Mouse (Mus musculus): ENCODE data around the gene Sdc1.

The Sdc1 gene

GRCm38 (mm10) chr12:8781681-8782378 lies 10.7 kb downstream of the Sdc1 start:
- no peak for DNase-seq (ENCODE audit: low read depth, low spot score)

- no peak for DNase-seq (ENCODE audit: low read depth, low spot score)
Measured at GRCm38 (mm10) chr12:8782565-8782964, 11.4 kb downstream of the Sdc1 start.

- DNase-seq (ENCODE audit: low read depth, low spot score): no peak
Measured at GRCm38 (mm10) chr12:8784189-8784588, 13.1 kb downstream of the Sdc1 start.

GRCm38 (mm10) chr12:8786476-8786875 lies 15.4 kb downstream of the Sdc1 start:
- DNase-seq (ENCODE audit: low read depth, low spot score): no peak

- no peak for DNase-seq (ENCODE audit: low read depth, low spot score)
Measured at GRCm38 (mm10) chr12:8786984-8787730, 16.0 kb downstream of the Sdc1 start.

GRCm38 (mm10) chr12:8788469-8788868 lies 17.3 kb downstream of the Sdc1 start:
- DNase-seq (ENCODE audit: low read depth, low spot score): no peak

- no peak for DNase-seq (ENCODE audit: low read depth, low spot score)
Measured at GRCm38 (mm10) chr12:8790615-8791014, 19.5 kb downstream of the Sdc1 start.

- no peak for DNase-seq (ENCODE audit: low read depth, low spot score)
Measured at GRCm38 (mm10) chr12:8793410-8794051, 22.4 kb downstream of the Sdc1 start.

- DNase-seq (ENCODE audit: low read depth, low spot score): no peak
Measured at GRCm38 (mm10) chr12:8797936-8798335, 26.8 kb downstream of the Sdc1 start.

GRCm38 (mm10) chr12:8798486-8799020 lies 27.4 kb downstream of the Sdc1 start:
- DNase-seq (ENCODE audit: low read depth, low spot score): peak; percentile 31

- DNase-seq (ENCODE audit: low read depth, low spot score): peak; percentile 62
Measured at GRCm38 (mm10) chr12:8803421-8804076, 32.4 kb downstream of the Sdc1 start.

- DNase-seq (ENCODE audit: low read depth, low spot score): no peak
Measured at GRCm38 (mm10) chr12:8804077-8804456, 32.9 kb downstream of the Sdc1 start.

GRCm38 (mm10) chr12:8804934-8805722 lies 34.0 kb downstream of the Sdc1 start:
- no peak for DNase-seq (ENCODE audit: low read depth, low spot score)

GRCm38 (mm10) chr12:8809086-8809485 lies 38.0 kb downstream of the Sdc1 start:
- no peak for DNase-seq (ENCODE audit: low read depth, low spot score)

- no peak for DNase-seq (ENCODE audit: low read depth, low spot score)
Measured at GRCm38 (mm10) chr12:8809626-8810025, 38.5 kb downstream of the Sdc1 start.

GRCm38 (mm10) chr12:8810966-8811365 lies 39.8 kb downstream of the Sdc1 start:
- DNase-seq (ENCODE audit: low read depth, low spot score): no peak

- DNase-seq (ENCODE audit: low read depth, low spot score): no peak
Measured at GRCm38 (mm10) chr12:8811441-8811871, 40.3 kb downstream of the Sdc1 start.

GRCm38 (mm10) chr12:8811894-8812560 lies 40.9 kb downstream of the Sdc1 start:
- DNase-seq (ENCODE audit: low read depth, low spot score): no peak

GRCm38 (mm10) chr12:8817467-8818232 lies 46.5 kb downstream of the Sdc1 start:
- DNase-seq (ENCODE audit: low read depth, low spot score): peak; percentile 38

- DNase-seq (ENCODE audit: low read depth, low spot score): no peak
Measured at GRCm38 (mm10) chr12:8818233-8818672, 47.1 kb downstream of the Sdc1 start.

All from mesoderm, embryonic 11.5 days (tissue).